Mouse (Mus musculus) MEL (cell line): Measurements from ENCODE around the gene Cox7b.

ENCODE experiments used
- CTCF ChIP-seq, 3 experiments: IDR thresholded peaks in 2 of 3; conservative IDR thresholded peaks in 1 of 3; 2 replicates each; pipeline ENCODE4 v1.5.1; 2011 to 2012; ENCODE audit warnings: low read length in 3 of 3, low read depth in 2 of 3, mild to moderate bottlenecking in 2 of 3, improper control_type of control experiment in 1 of 3, inconsistent platforms in 1 of 3, mixed read lengths in 1 of 3, moderate library complexity in 1 of 3; ENCODE audit not compliant: control insufficient read depth in 1 of 3, insufficient read depth in 1 of 3, poor library complexity in 1 of 3, severe bottlenecking in 1 of 3
- MAX ChIP-seq: IDR thresholded peaks from 2 replicates; pipeline ENCODE4 v1.6.1; 2011; ENCODE audit warnings: low read length, improper control_type of control experiment
- POLR2A ChIP-seq, 2 experiments: IDR thresholded peaks; 2 replicates each; pipeline ENCODE4 v1.6.1; 2011 to 2012; ENCODE audit warnings: low read length in 2 of 2, mild to moderate bottlenecking in 2 of 2, control low read depth in 1 of 2, improper control_type of control experiment in 1 of 2, low read depth in 1 of 2, moderate library complexity in 1 of 2; ENCODE audit not compliant: control insufficient read depth in 1 of 2, insufficient read depth in 1 of 2, poor library complexity in 1 of 2
- SMC3 ChIP-seq: IDR thresholded peaks from 2 replicates; pipeline ENCODE4 v1.6.1; 2011; ENCODE audit warnings: low read depth, low read length, improper control_type of control experiment

GRCm38 (mm10) chrX:106045928-106046327, 30.4 kb downstream of the Cox7b start:
- no peak for TF ChIP-seq CTCF (IDR thresholded peaks at IDR 0.05 in 2 of 3, conservative IDR thresholded peaks at IDR 0.05 in 1 of 3; ENCODE audit: control insufficient read depth in 1 of 3, insufficient read depth in 1 of 3, low read depth in 2 of 3, low read length in 3 of 3, poor library complexity in 1 of 3, severe bottlenecking in 1 of 3)
- no peak for TF ChIP-seq POLR2A (IDR thresholded peaks at IDR 0.05; ENCODE audit: control insufficient read depth in 1 of 2, insufficient read depth in 1 of 2, low read depth in 1 of 2, low read length in 2 of 2, poor library complexity in 1 of 2)
- TF ChIP-seq SMC3 = no peak
- no peak for TF ChIP-seq MAX
